Mouse (Mus musculus): Measurements from ENCODE around the gene Gm5415. TPM values are rescaled to one million over a fixed set of nuclear protein-coding genes. Genes with fewer than 3 reads are reported as not detected.
"Not testable (repeated sequence)": the region's sequence is repeated elsewhere in the genome, so short reads cannot be mapped to it uniquely, and the experiment has no call there.

The Gm5415 gene
- not detected for total RNA-seq (2018; cell fraction: chromatin; rRNA removed)
- not detected for total RNA-seq (2018; cell fraction: cytosol; rRNA removed)
- not detected for total RNA-seq (2018; cell fraction: nucleus; rRNA removed)
- not detected in 3 replicates for polyA plus RNA-seq (2018)

GRCm38 (mm10) chr1:32547194-32547593 is at the start of gene Gm5415:
Gm5415 (minus strand) TSS chr1:32547294.
- 56% methylated on average over 2 of the region's 7 CpGs for WGBS (ENCODE audit: missing documents)
- H3K79me2 ChIP-seq (ENCODE audit: inconsistent target); H3K4me3 ChIP-seq (ENCODE audit: inconsistent target); H3K36me3 ChIP-seq (ENCODE audit: inconsistent target); H3K27ac ChIP-seq: not testable (repeated sequence)

- no peaks in the 10 kb centered on the region for H3K36me3 ChIP-seq (ENCODE audit: inconsistent target)
- H3K79me2 ChIP-seq (ENCODE audit: inconsistent target) = no peaks in the 10 kb centered on the region
- no peak overlapping the region for H3K27ac ChIP-seq
- 100% methylated on average over 1 of the region's 2 CpGs for WGBS (ENCODE audit: missing documents)
- H3K4me3 ChIP-seq (ENCODE audit: inconsistent target) = no peak overlapping the region
These were observed 21.8 kb upstream of the Gm5415 start for GRCm38 (mm10) chr1:32568901-32569300.

DNA sequence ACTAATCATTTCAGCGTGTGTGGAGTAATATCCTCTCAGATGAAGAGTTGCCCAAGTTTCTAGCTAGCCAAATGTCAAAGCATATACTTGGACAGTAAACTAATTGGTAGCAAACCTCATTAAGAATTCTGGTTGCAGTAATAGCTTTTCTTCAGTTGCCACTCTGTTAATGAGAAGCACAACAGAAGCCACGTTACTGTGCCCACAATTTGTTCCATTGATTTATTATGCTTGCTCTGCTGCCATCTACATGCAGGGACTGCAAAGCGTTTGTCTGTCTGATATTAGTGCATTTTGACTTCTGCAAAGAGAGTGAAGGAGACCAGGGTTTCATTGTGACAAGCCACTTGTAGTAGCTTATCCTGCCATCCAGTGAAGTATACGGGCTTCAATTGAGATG is 6.8 kb upstream of the Gm5415 start:
- Histone ChIP-seq H3K36me3 (ENCODE audit: inconsistent target) (no peaks in the 10 kb centered on the region), H3K79me2 (ENCODE audit: inconsistent target) (no peaks in the 10 kb centered on the region), H3K4me3 (ENCODE audit: inconsistent target) (no peak overlapping the region), H3K27ac (no peak overlapping the region)
- 51% methylated on average over 4 of the region's 4 CpGs for WGBS (ENCODE audit: missing documents)

DNA sequence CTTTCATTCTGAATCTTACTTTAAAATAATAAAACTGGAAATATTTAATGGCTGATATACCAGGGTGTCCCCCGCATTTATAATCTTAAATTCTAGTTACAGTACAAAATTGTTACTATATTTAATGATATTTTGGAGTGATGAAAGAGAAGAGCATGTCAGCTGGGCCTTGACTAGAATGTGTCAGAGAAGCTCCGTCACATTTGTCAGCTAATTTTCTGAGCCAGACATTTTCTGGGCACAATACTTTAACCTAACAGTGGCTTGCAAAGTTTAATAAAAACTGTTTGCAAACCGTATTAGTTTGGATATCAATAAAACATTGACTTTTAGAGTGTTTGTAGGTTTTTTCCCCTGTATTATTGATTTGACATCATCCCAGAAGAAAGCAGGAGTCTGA is 6.4 kb upstream of the Gm5415 start:
- H3K79me2 ChIP-seq (ENCODE audit: inconsistent target) = no peaks in the 10 kb centered on the region
- H3K4me3 ChIP-seq (ENCODE audit: inconsistent target) = no peak overlapping the region
- no peak overlapping the region for H3K27ac ChIP-seq
- no peaks in the 10 kb centered on the region for H3K36me3 ChIP-seq (ENCODE audit: inconsistent target)
- 87% methylated on average over 3 of the region's 3 CpGs for WGBS (ENCODE audit: missing documents)

DNA sequence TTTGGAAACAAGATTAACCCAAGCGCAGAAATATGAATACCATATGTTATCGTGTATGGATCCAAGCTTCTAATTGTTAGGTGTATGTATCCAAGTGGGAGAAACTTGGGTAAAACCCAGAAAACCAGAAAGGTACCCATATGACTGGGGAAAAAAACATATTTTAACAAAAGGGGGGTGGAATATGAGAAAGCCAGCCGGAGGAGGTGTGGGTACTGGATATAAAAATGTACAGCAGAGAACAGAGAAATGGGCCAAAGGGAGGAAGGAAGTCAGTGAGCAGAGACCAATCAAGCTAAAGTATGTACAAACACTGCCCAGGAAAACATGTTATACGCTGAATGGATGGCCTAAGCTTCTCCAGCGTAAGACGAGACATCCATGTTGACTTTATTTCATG is 43.7 kb downstream of the Gm5415 start:
- Histone ChIP-seq H3K79me2 (ENCODE audit: inconsistent target) (no peaks in the 10 kb centered on the region), H3K27ac (no peak overlapping the region), H3K36me3 (ENCODE audit: inconsistent target) (no peaks in the 10 kb centered on the region), H3K4me3 (ENCODE audit: inconsistent target) (no peak overlapping the region)
- WGBS (ENCODE audit: missing documents) = 76% methylated on average over 6 of the region's 6 CpGs

Measured in macrophage (primary cell).